Mouse (Mus musculus): ENCODE data around the gene Kif26b. TPM values are rescaled to one million over a fixed set of nuclear protein-coding genes. Genes with fewer than 3 reads are reported as not detected.

Kif26b gene
- polyA plus RNA-seq, 1 experiment from 2014 or later = 8.8 TPM

- WGBS = 85% methylated on average over 9 of the region's 9 CpGs
- no peak for ATAC-seq (ENCODE audit: extremely low read depth, insufficient number of reproducible peaks, low FRiP score, low TSS enrichment)
Observed at GRCm38 (mm10) chr1:178749786-178750185, 220.9 kb downstream of the Kif26b start.

GRCm38 (mm10) chr1:178758441-178758840, 229.5 kb downstream of the Kif26b start:
- no peak for ATAC-seq (ENCODE audit: extremely low read depth, insufficient number of reproducible peaks, low FRiP score, low TSS enrichment)
- WGBS = 61% methylated on average over 3 of the region's 3 CpGs
- no peak overlapping the region for H3K4me2 ChIP-seq
- no peak overlapping the region for H3K9ac ChIP-seq
- no peak overlapping the region for H3K4me3 ChIP-seq
- H3K27me3 ChIP-seq (replicated peaks) = no peaks in the 10 kb centered on the region
- no peaks in the 10 kb centered on the region; the same call in 1 of the 2 replicates for H3K9me3 ChIP-seq
- peaks cover 5% of the 10 kb centered on the region for H3K4me1 ChIP-seq
- H3K36me3 ChIP-seq = peaks cover 17% of the 10 kb centered on the region
- H3K27ac ChIP-seq (replicated peaks) = no peak overlapping the region

More at GRCm38 (mm10) chr1:178749786-178750185, 220.9 kb downstream of the Kif26b start:
- Histone ChIP-seq H3K9ac (no peak overlapping the region), H3K36me3 (peaks cover 21% of the 10 kb centered on the region; the same call in 1 of the 2 replicates), H3K4me2 (no peak overlapping the region), H3K27ac (replicated peaks) (no peak overlapping the region), H3K4me3 (no peak overlapping the region), H3K9me3 (0 out of 2 replicates have a peak, but pooled peaks cover 3% of the 10 kb centered on the region), H3K27me3 (replicated peaks) (no peaks in the 10 kb centered on the region), H3K4me1 (peaks cover 7% of the 10 kb centered on the region; the same call in 1 of the 2 replicates)

DNA sequence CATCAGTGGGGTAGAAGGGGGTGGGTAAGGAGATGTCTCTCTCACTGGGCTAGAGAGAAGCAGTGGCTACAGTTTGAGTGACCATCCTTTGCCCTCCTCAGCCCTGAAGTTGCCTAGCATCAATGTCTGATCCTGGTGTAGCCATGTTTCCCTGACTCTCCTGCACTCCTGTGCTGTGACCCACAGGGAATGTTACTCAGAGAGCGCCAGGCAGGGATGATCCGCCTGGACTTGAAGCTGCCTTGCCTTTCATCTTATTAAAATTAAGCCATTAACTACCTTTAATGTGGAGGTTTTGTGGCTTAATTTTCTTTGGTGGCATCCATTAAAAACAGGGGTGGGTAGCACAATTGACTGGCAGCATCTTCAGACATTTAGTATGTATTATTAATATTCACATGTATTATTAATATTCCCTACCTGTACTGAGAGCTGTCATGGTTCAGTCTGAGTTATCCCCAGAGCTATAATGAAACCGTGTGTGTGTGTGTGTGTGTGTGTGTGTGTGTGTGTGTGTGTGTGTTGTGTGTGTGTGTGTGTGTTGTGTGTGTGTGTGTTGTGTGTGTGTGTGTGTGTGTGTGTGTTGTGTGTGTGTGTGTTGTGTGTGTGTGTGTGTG, 233.3 kb downstream of the Kif26b start:
- no peak for ATAC-seq (ENCODE audit: extremely low read depth, insufficient number of reproducible peaks, low FRiP score, low TSS enrichment)
- no peak overlapping the region for H3K9ac ChIP-seq

GRCm38 (mm10) chr1:178764914-178765313, 236.0 kb downstream of the Kif26b start:
- H3K36me3 ChIP-seq = no peaks in the 10 kb centered on the region; the same call in 1 of the 2 replicates
- no peaks in the 10 kb centered on the region for H3K9me3 ChIP-seq
- no peaks in the 10 kb centered on the region for H3K27me3 ChIP-seq (replicated peaks)
- H3K9ac ChIP-seq = no peak overlapping the region
- no peak overlapping the region for H3K27ac ChIP-seq (replicated peaks)
- WGBS = 79% methylated on average over 4 of the region's 4 CpGs
- H3K4me3 ChIP-seq = no peak overlapping the region
- no peak for ATAC-seq (ENCODE audit: extremely low read depth, insufficient number of reproducible peaks, low FRiP score, low TSS enrichment)
- H3K4me1 ChIP-seq = peaks cover 27% of the 10 kb centered on the region
- no peak overlapping the region for H3K4me2 ChIP-seq

More for the DNA sequence above, 233.3 kb downstream of the Kif26b start:
- no peaks in the 10 kb centered on the region for H3K27me3 ChIP-seq (replicated peaks)
- 87% methylated on average over 3 of the region's 3 CpGs for WGBS
- no peaks in the 10 kb centered on the region; the same call in 1 of the 2 replicates for H3K36me3 ChIP-seq
- H3K9me3 ChIP-seq = no peaks in the 10 kb centered on the region
- no peak overlapping the region for H3K27ac ChIP-seq (replicated peaks)
- H3K4me2 ChIP-seq = no peak overlapping the region
- H3K4me3 ChIP-seq = no peak overlapping the region
- H3K4me1 ChIP-seq = peaks cover 13% of the 10 kb centered on the region

DNA sequence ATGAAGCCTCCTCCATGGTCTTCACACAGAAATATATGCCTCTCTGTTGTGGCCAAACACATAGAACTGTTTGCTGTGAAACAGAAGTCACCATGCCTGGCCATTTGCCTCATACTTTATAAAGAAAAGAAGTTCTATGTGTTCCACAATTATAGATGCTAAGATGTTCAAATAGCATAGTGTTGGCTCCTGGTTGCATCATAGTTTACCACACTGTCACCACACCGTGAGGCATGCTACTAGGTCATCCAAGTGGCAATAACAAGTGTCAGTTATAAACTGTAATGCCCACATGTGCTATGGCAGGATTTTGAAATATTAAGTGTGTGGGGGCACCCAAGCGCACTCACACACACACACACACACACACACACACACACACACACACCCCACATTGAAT, 236.7 kb downstream of the Kif26b start:
- Histone ChIP-seq H3K27ac (replicated peaks) (no peak overlapping the region), H3K9ac (no peak overlapping the region), H3K36me3 (no peaks in the 10 kb centered on the region; the same call in 1 of the 2 replicates), H3K4me1 (peaks cover 34% of the 10 kb centered on the region), H3K4me3 (no peak overlapping the region), H3K4me2 (no peak overlapping the region), H3K9me3 (no peaks in the 10 kb centered on the region), H3K27me3 (replicated peaks) (no peaks in the 10 kb centered on the region)
- no peak for ATAC-seq (ENCODE audit: extremely low read depth, insufficient number of reproducible peaks, low FRiP score, low TSS enrichment)
- WGBS = 88% methylated on average over 2 of the region's 2 CpGs

- no peak for ATAC-seq (ENCODE audit: extremely low read depth, insufficient number of reproducible peaks, low FRiP score, low TSS enrichment)
- H3K4me3 ChIP-seq = no peak overlapping the region
- H3K4me1 ChIP-seq = peaks cover 37% of the 10 kb centered on the region
- 55% methylated on average over 4 of the region's 4 CpGs for whole genome bisulfite sequencing
- H3K4me2 ChIP-seq = no peak overlapping the region
- H3K9me3 ChIP-seq = no peaks in the 10 kb centered on the region
- H3K27me3 ChIP-seq (replicated peaks) = no peaks in the 10 kb centered on the region
- H3K36me3 ChIP-seq = no peaks in the 10 kb centered on the region; the same call in 1 of the 2 replicates
- H3K9ac ChIP-seq = no peak overlapping the region
- H3K27ac ChIP-seq (replicated peaks) = no peak overlapping the region
Observed at GRCm38 (mm10) chr1:178768976-178769375, 240.1 kb downstream of the Kif26b start.

DNA sequence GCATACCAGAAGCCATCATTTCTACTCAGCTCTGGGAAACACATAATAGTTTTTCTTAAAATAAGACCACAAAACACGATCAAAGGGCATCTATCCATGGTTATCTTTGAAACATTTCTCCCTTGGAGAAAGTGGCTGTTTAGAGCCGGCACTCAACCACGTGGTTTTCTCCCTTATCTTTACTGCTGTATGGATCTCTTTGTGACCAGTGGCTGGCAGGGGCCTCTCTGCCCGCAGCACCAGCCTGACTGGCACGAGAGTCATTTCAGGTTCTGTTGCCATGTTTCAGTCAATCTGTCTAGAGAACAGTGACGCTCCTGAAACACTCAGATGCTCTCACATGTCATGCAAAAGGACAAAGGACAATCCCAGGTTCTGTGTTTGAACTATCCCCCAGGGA, 241.1 kb downstream of the Kif26b start:
- H3K27ac ChIP-seq (replicated peaks) = 0 out of 2 replicates have a peak overlapping the region, but pooled peaks have one; percentile 16
- no peaks in the 10 kb centered on the region; the same call in 1 of the 2 replicates for H3K36me3 ChIP-seq
- H3K9me3 ChIP-seq = no peaks in the 10 kb centered on the region
- 36% methylated on average over 6 of the region's 6 CpGs for WGBS
- H3K9ac ChIP-seq = no peak overlapping the region
- ATAC-seq (ENCODE audit: extremely low read depth, insufficient number of reproducible peaks, low FRiP score, low TSS enrichment) = no peak
- no peak overlapping the region for H3K4me3 ChIP-seq
- no peaks in the 10 kb centered on the region for H3K27me3 ChIP-seq (replicated peaks)
- peaks cover 37% of the 10 kb centered on the region for H3K4me1 ChIP-seq
- no peak overlapping the region for H3K4me2 ChIP-seq

GRCm38 (mm10) chr1:178770626-178771362, 241.9 kb downstream of the Kif26b start:
- H3K36me3 ChIP-seq = no peaks in the 10 kb centered on the region; the same call in 1 of the 2 replicates
- no peak overlapping the region for H3K9ac ChIP-seq
- H3K27ac ChIP-seq (replicated peaks) = 0 out of 2 replicates have a peak overlapping the region, but pooled peaks have one; percentile 16
- no peaks in the 10 kb centered on the region for H3K27me3 ChIP-seq (replicated peaks)
- H3K4me1 ChIP-seq = peaks cover 37% of the 10 kb centered on the region
- no peak overlapping the region for H3K4me2 ChIP-seq
- H3K4me3 ChIP-seq = no peak overlapping the region
- no peaks in the 10 kb centered on the region for H3K9me3 ChIP-seq
- 54% methylated on average over 6 of the region's 7 CpGs for WGBS
- ATAC-seq (ENCODE audit: extremely low read depth, insufficient number of reproducible peaks, low FRiP score, low TSS enrichment) = no peak

- no peaks in the 10 kb centered on the region for H3K27me3 ChIP-seq (replicated peaks)
- H3K27ac ChIP-seq (replicated peaks) = no peak overlapping the region
- peaks cover 15% of the 10 kb centered on the region for H3K4me1 ChIP-seq
- no peak for ATAC-seq (ENCODE audit: extremely low read depth, insufficient number of reproducible peaks, low FRiP score, low TSS enrichment)
- no peaks in the 10 kb centered on the region for H3K9me3 ChIP-seq
- H3K9ac ChIP-seq = no peak overlapping the region
- 27% methylated on average over 2 of the region's 2 CpGs for WGBS
- no peak overlapping the region for H3K4me3 ChIP-seq
- no peak overlapping the region for H3K4me2 ChIP-seq
- H3K36me3 ChIP-seq = peaks cover 4% of the 10 kb centered on the region; the same call in 1 of the 2 replicates
Observed at GRCm38 (mm10) chr1:178779742-178780141, 250.8 kb downstream of the Kif26b start.

GRCm38 (mm10) chr1:178784043-178784442, 255.1 kb downstream of the Kif26b start:
- peaks cover 13% of the 10 kb centered on the region for H3K4me1 ChIP-seq
- no peak overlapping the region for H3K4me2 ChIP-seq
- no peak overlapping the region for H3K9ac ChIP-seq
- no peak overlapping the region for H3K27ac ChIP-seq (replicated peaks)
- H3K36me3 ChIP-seq = no peaks in the 10 kb centered on the region
- H3K9me3 ChIP-seq = no peaks in the 10 kb centered on the region
- H3K27me3 ChIP-seq (replicated peaks) = no peaks in the 10 kb centered on the region
- H3K4me3 ChIP-seq = no peak overlapping the region
- no peak for ATAC-seq (ENCODE audit: extremely low read depth, insufficient number of reproducible peaks, low FRiP score, low TSS enrichment)
- WGBS = 91% methylated on average over 6 of the region's 6 CpGs

DNA sequence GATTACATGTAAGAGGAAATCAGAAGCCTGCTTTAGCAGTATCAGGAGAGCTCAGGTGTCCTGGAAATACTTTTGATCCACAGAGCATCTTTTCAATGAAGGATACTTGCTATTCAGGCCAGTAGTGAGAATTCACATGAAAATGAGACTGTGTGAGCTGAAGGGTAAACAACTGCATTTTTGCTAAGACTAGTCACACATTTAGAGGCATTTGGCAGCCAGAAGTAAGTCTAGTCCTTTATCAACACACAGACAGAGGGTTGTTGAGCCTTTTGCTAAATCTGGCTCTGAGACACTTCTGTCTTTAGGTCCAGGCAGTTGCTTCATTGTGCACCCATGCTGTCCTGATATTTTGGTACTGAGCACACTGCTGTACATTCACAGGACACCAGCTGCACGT, 262.3 kb downstream of the Kif26b start:
- ATAC-seq (ENCODE audit: extremely low read depth, insufficient number of reproducible peaks, low FRiP score, low TSS enrichment) = no peak
- Histone ChIP-seq H3K9ac (no peak overlapping the region), H3K27ac (replicated peaks) (peak overlapping the region; percentile 68), H3K4me2 (no peak overlapping the region), H3K4me1 (peaks cover 43% of the 10 kb centered on the region), H3K9me3 (no peaks in the 10 kb centered on the region), H3K4me3 (no peak overlapping the region), H3K36me3 (no peaks in the 10 kb centered on the region), H3K27me3 (replicated peaks) (no peaks in the 10 kb centered on the region)
- 12% methylated on average over 1 of the region's 1 CpGs for WGBS

All from heart, embryonic 13.5 days (tissue).